Mouse (Mus musculus): ENCODE results near the gene Snx25. TPM values are rescaled to one million over a fixed set of nuclear protein-coding genes. Genes with fewer than 3 reads are reported as not detected.

The Snx25 gene
- polyA plus RNA-seq, 1 experiment from 2014 or later = 7.6 TPM

Other genes starting within 250 kb of the Snx25 start
- gene Ccdc110, start 217.5 kb downstream of the Snx25 start, polyA plus RNA-seq (2015; fragmentation: Nextera tagmentation; extraction: Ambion mirVana) = not detected in 2 replicates
- gene 1700029J07Rik, start 176.9 kb downstream of the Snx25 start, polyA plus RNA-seq (2015; fragmentation: Nextera tagmentation; extraction: Ambion mirVana) = 2.2 and 2.4 TPM in 2 replicates
- 78.0 and 83.1 TPM in 2 replicates for gene Ufsp2, start 176.6 kb downstream of the Snx25 start, polyA plus RNA-seq (2015; fragmentation: Nextera tagmentation; extraction: Ambion mirVana)
- 0.38 and 1.0 TPM in 2 replicates for gene Lrp2bp, start 152.9 kb downstream of the Snx25 start, polyA plus RNA-seq (2015; fragmentation: Nextera tagmentation; extraction: Ambion mirVana)
- gene Ankrd37, start 146.5 kb downstream of the Snx25 start, polyA plus RNA-seq (2015; fragmentation: Nextera tagmentation; extraction: Ambion mirVana) = 31.7 and 43.8 TPM in 2 replicates
- gene Cfap97, start 388 bp downstream of the Snx25 start, polyA plus RNA-seq (2015; fragmentation: Nextera tagmentation; extraction: Ambion mirVana) = 15.0 and 17.1 TPM in 2 replicates
- 360 and 397 TPM in 2 replicates for gene Slc25a4, start 59.1 kb upstream of the Snx25 start, polyA plus RNA-seq (2015; fragmentation: Nextera tagmentation; extraction: Ambion mirVana)
- gene Helt, start 142.5 kb upstream of the Snx25 start, polyA plus RNA-seq (2015; fragmentation: Nextera tagmentation; extraction: Ambion mirVana) = not detected in 2 replicates

Data from intestine, embryonic 16.5 days (tissue).